Mouse (Mus musculus) MEL (cell line): ENCODE data around the gene Pla2g12a. TPM values are rescaled to one million over a fixed set of nuclear protein-coding genes. Genes with fewer than 3 reads are reported as not detected.

Source experiments
- DNase-seq: peaks from one replicate; pipeline ENCODE4 v3.0.0; 2011; ENCODE audit warnings: low read depth, low spot score
- H3K27ac ChIP-seq: 2 replicates; pipeline ENCODE4 v1.5.1; 2012; ENCODE audit warnings: low read depth, mild to moderate bottlenecking, control low read depth, low read length, moderate library complexity; ENCODE audit not compliant: control insufficient read depth
- H3K27me3 ChIP-seq, 2 experiments: fragments of 150-350 bp in 1 of 2; sonication (generic) in 1 of 2; 2 replicates each; pipeline ENCODE4 v1.6.1; 2012; ENCODE audit warnings: low read length in 2 of 2, mild to moderate bottlenecking in 2 of 2, improper control_type of control experiment in 1 of 2, moderate library complexity in 1 of 2; ENCODE audit not compliant: insufficient read depth in 2 of 2, control insufficient read depth in 1 of 2
- H3K36me3 ChIP-seq, 2 experiments: 2 replicates each; pipeline ENCODE4 v1.6.1; 2012 to 2014; ENCODE audit warnings: low read length in 2 of 2, improper control_type of control experiment in 1 of 2, inconsistent platforms in 1 of 2, mild to moderate bottlenecking in 1 of 2; ENCODE audit not compliant: insufficient read depth in 2 of 2, control insufficient read depth in 1 of 2
- H3K4me1 ChIP-seq, 2 experiments: fragments of 150-350 bp in 1 of 2; sonication (generic) in 1 of 2; 2 replicates each; pipeline ENCODE4 v1.6.1; 2012; ENCODE audit warnings: low read length in 2 of 2, improper control_type of control experiment in 1 of 2, mild to moderate bottlenecking in 1 of 2; ENCODE audit not compliant: insufficient read depth in 2 of 2, control insufficient read depth in 1 of 2
- H3K4me3 ChIP-seq, 2 experiments: fragments of 150-350 bp in 1 of 2; sonication (generic) in 1 of 2; 2 replicates each; pipeline ENCODE4 v1.5.1; 2012; ENCODE audit warnings: low read depth in 2 of 2, low read length in 2 of 2, mild to moderate bottlenecking in 2 of 2, moderate library complexity in 2 of 2, control low read depth in 1 of 2, improper control_type of control experiment in 1 of 2; ENCODE audit not compliant: control insufficient read depth in 1 of 2, insufficient read depth in 1 of 2
- H3K79me2 ChIP-seq: 2 replicates; pipeline ENCODE4 v1.6.1; 2012; ENCODE audit warnings: mild to moderate bottlenecking, low read length, moderate library complexity; ENCODE audit not compliant: control insufficient read depth, poor library complexity, insufficient read depth
- H3K9ac ChIP-seq: 2 replicates; pipeline ENCODE4 v1.6.1; 2012; ENCODE audit warnings: low read depth, mild to moderate bottlenecking, control low read depth, low read length, moderate library complexity; ENCODE audit not compliant: control insufficient read depth, poor library complexity, severe bottlenecking
- H3K9me3 ChIP-seq: fragments of 150-350 bp; sonication (generic); replicated peaks from 2 replicates; pipeline ENCODE4 v1.6.1; 2012; ENCODE audit warnings: mild to moderate bottlenecking, low read length, improper control_type of control experiment, moderate library complexity; ENCODE audit not compliant: insufficient read depth
- BHLHE40 ChIP-seq: IDR thresholded peaks from 2 replicates; pipeline ENCODE4 v1.6.1; 2012; ENCODE audit warnings: low read depth, mild to moderate bottlenecking, inconsistent platforms, low read length, improper control_type of control experiment, borderline replicate concordance
- EP300 ChIP-seq, 2 experiments: IDR thresholded peaks; 2 replicates each; pipeline ENCODE4 v1.6.1; 2011; ENCODE audit warnings: improper control_type of control experiment in 2 of 2, low read length in 2 of 2, low read depth in 1 of 2, mild to moderate bottlenecking in 1 of 2
- ETS1 ChIP-seq: IDR thresholded peaks from 2 replicates; pipeline ENCODE4 v1.6.1; 2012; ENCODE audit warnings: low read depth, mild to moderate bottlenecking, inconsistent platforms, low read length, improper control_type of control experiment, moderate library complexity
- GATA1 ChIP-seq: IDR thresholded peaks from 2 replicates; pipeline ENCODE4 v1.6.1; 2011; ENCODE audit warnings: low read depth, low read length, improper control_type of control experiment
- HCFC1 ChIP-seq: IDR thresholded peaks from 2 replicates; pipeline ENCODE4 v1.6.1; 2012; ENCODE audit warnings: low read depth, mild to moderate bottlenecking, inconsistent platforms, low read length, improper control_type of control experiment, moderate library complexity
- MEF2A ChIP-seq: IDR thresholded peaks from 2 replicates; pipeline ENCODE4 v1.6.1; 2014; ENCODE audit warnings: low read depth, mild to moderate bottlenecking, inconsistent platforms, low read length, improper control_type of control experiment; ENCODE audit not compliant: poor library complexity, insufficient replicate concordance, severe bottlenecking; ENCODE audit errors: extremely low read depth
- SIN3A ChIP-seq: IDR thresholded peaks from 2 replicates; pipeline ENCODE4 v1.6.1; 2012; ENCODE audit warnings: low read length, improper control_type of control experiment, inconsistent platforms
- SMC3 ChIP-seq: IDR thresholded peaks from 2 replicates; pipeline ENCODE4 v1.6.1; 2011; ENCODE audit warnings: low read depth, low read length, improper control_type of control experiment
- USF1 ChIP-seq: IDR thresholded peaks from 2 replicates; pipeline ENCODE4 v1.6.1; 2014; ENCODE audit warnings: low read depth, mild to moderate bottlenecking, inconsistent platforms, low read length, improper control_type of control experiment, moderate library complexity
- USF2 ChIP-seq, 2 experiments: IDR thresholded peaks; 2 replicates each; pipeline ENCODE4 v1.6.1; 2011 to 2012; ENCODE audit warnings: improper control_type of control experiment in 2 of 2, low read length in 2 of 2, borderline replicate concordance in 1 of 2, inconsistent platforms in 1 of 2, low read depth in 1 of 2, mild to moderate bottlenecking in 1 of 2; ENCODE audit not compliant: insufficient read depth in 1 of 2
- ZKSCAN1 ChIP-seq: IDR thresholded peaks from 2 replicates; pipeline ENCODE4 v1.6.1; 2012; ENCODE audit warnings: low read depth, mild to moderate bottlenecking, inconsistent platforms, low read length, improper control_type of control experiment, moderate library complexity
- ZMIZ1 ChIP-seq: IDR thresholded peaks from 2 replicates; pipeline ENCODE4 v1.6.1; 2012; ENCODE audit warnings: low read depth, mild to moderate bottlenecking, inconsistent platforms, low read length, improper control_type of control experiment, moderate library complexity
- ZNF384 ChIP-seq: IDR thresholded peaks from 2 replicates; pipeline ENCODE4 v1.6.1; 2012; ENCODE audit warnings: low read depth, mild to moderate bottlenecking, inconsistent platforms, low read length, improper control_type of control experiment
- polyA plus RNA-seq, 2 experiments: library from polyadenylated mRNA; stranded (reverse) in 1 of 2; unstranded in 1 of 2; fragments of >175 nt in 1 of 2; fragments of >200 nt in 1 of 2; gene quantifications; 2 replicates each; pipeline versions ENCODE4 v1.2.1 to v1.2.4; 2012; ENCODE audit warnings: low replicate concordance in 2 of 2, low read depth in 1 of 2; ENCODE audit not compliant: insufficient read length in 2 of 2, insufficient read depth in 1 of 2, missing spikeins in 1 of 2
- total RNA-seq: library from RNA; depleted of rRNA; stranded (reverse); fragments of 300-350 nt; gene quantifications from 2 replicates; pipeline ENCODE4 v1.2.3, GENCODE M21; 2012

The Pla2g12a gene
- total and polyA plus RNA-seq, 3 experiments = 89.8 to 251 (median 93.5) TPM

GRCm38 (mm10) chr3:129835388-129835934 lies 42.9 kb upstream of the Pla2g12a start, which contains the start of gene Cfi:
TSS of gene Cfi (plus strand) at chr3:129835884.
- Histone ChIP-seq H3K27ac (no peak within 1 kb of the TSS), H3K4me3 (peak within 1 kb of the TSS; percentile 34 to 50)
- 0 out of 4 replicates have a peak, but pooled peaks of 1 of the 2 experiments have one; percentile 23 for TF ChIP-seq USF2 (IDR thresholded peaks at IDR 0.05; ENCODE audit: borderline replicate concordance in 1 of 2, insufficient read depth in 1 of 2, low read depth in 1 of 2, low read length in 2 of 2)
- TF ChIP-seq USF1 = peak; percentile 82
- TF ChIP-seq SIN3A = peak; percentile 24; the same call in 1 of the 2 replicates
- no peak for TF ChIP-seq EP300 (IDR thresholded peaks at IDR 0.05; ENCODE audit: low read depth in 1 of 2, low read length in 2 of 2)

GRCm38 (mm10) chr3:129836051-129836697 lies 42.2 kb upstream of the Pla2g12a start:
- Histone ChIP-seq H3K36me3 (peaks cover 0 to 6% of the 10 kb centered on the region in 2 experiments; a peak in 2 of 4 replicates), H3K4me1 (peaks cover 0 to 13% of the 10 kb centered on the region in 2 experiments; a peak in 3 of 4 replicates), H3K27me3 (no peaks in the 10 kb centered on the region; a peak in 2 of 4 replicates), H3K27ac (no peak overlapping the region), H3K9me3 (no peaks in the 10 kb centered on the region), H3K79me2 (no peaks in the 10 kb centered on the region), H3K9ac (peak overlapping the region; percentile 44), H3K4me3 (peak overlapping the region; percentile 34 to 50)
- peak; percentile 54 for DNase-seq
- no peak for TF ChIP-seq ZMIZ1
- TF ChIP-seq ZNF384 = peak; percentile 80

More at GRCm38 (mm10) chr3:129835388-129835934, 42.9 kb upstream of the Pla2g12a start, which contains the start of gene Cfi:
- H3K36me3 ChIP-seq = peaks cover 0 to 6% of the 10 kb centered on the region in 2 experiments; a peak in 2 of 4 replicates
- peak within 1 kb of the TSS; percentile 44 for H3K9ac ChIP-seq
- H3K4me1 ChIP-seq = peaks cover 0 to 13% of the 10 kb centered on the region in 2 experiments; a peak in 3 of 4 replicates
- DNase-seq = peak; percentile 48
- H3K79me2 ChIP-seq = peaks cover 5% of the 10 kb centered on the region
- H3K27me3 ChIP-seq = no peaks in the 10 kb centered on the region; a peak in 1 of 4 replicates
- H3K9me3 ChIP-seq = no peaks in the 10 kb centered on the region

- peak; percentile 62 for TF ChIP-seq ETS1
- peak; percentile 92 for TF ChIP-seq BHLHE40
- no peak for TF ChIP-seq HCFC1
- peak; percentile 42 to 57; a peak in 1 of 4 replicates for TF ChIP-seq EP300 (IDR thresholded peaks at IDR 0.05; ENCODE audit: low read depth in 1 of 2, low read length in 2 of 2)
- TF ChIP-seq MEF2A = no peak
- peak; percentile 56; the same call in 1 of the 2 replicates for TF ChIP-seq GATA1
- TF ChIP-seq USF1 = peak; percentile 76
- TF ChIP-seq USF2 (IDR thresholded peaks at IDR 0.05; ENCODE audit: borderline replicate concordance in 1 of 2, insufficient read depth in 1 of 2, low read depth in 1 of 2, low read length in 2 of 2) = 0 out of 4 replicates have a peak, but pooled peaks of 1 of the 2 experiments have one; percentile 6
- TF ChIP-seq ZKSCAN1 = no peak
- TF ChIP-seq SMC3 = no peak
- peaks cover 0 to 6% of the 10 kb centered on the region in 2 experiments; a peak in 2 of 4 replicates for H3K36me3 ChIP-seq
- no peaks in the 10 kb centered on the region; a peak in 2 of 4 replicates for H3K27me3 ChIP-seq
- H3K9ac ChIP-seq = no peak overlapping the region
- H3K79me2 ChIP-seq = no peaks in the 10 kb centered on the region
- no peak overlapping the region for H3K4me3 ChIP-seq
- peak; percentile 20 for DNase-seq
- H3K4me1 ChIP-seq = peaks cover 0 to 13% of the 10 kb centered on the region in 2 experiments; a peak in 3 of 4 replicates
- no peaks in the 10 kb centered on the region for H3K9me3 ChIP-seq
- H3K27ac ChIP-seq = no peak overlapping the region
Observed at GRCm38 (mm10) chr3:129836965-129837364, 41.4 kb upstream of the Pla2g12a start.
